In the genomic region with DNA sequence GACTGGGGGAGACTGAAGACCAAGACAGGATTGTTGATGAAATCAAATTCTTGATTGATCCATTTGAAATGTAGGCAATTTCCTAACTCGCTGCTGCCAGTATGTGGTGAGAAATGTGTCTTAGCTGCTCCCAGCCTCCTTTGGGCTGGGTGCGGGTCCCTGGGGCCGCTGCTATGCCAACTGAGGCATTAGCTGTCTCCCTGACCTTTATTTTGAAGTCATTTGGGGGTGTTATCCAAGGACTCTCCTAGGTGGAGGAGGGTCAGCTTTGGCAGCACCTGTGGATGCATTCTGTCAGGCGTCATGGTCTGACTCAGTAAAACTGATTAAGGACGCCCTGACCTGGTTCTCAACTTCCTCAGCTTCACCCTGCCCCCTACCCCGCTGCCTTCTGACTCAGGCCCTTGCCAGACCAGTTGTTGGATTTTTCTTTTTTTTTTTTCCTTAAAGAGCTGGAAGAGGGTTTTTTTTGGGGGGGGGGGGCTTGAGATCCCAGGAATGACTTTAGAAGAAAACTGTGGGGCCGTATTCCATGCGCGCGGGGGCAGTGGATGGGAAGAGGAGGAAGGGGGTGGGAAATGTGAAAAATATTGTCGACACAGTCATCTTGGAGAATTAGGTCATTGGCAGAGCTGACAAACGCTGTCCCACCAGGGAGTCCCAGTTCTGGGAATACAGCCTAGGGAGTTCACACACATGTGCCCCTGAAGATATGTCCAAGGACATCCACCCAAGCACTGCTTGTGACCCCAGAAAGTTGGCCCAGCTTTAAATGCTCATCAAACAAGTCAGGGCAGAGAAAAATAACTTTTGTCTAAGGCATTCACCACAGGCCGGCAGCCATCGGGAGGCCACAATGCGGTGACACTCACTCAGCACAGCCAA, we compare ENCODE assay signal across 10 mouse cellular contexts. TPM values are rescaled to one million over a fixed set of nuclear protein-coding genes. Genes with fewer than 3 reads are reported as not detected.
DNase-seq lines count a peak whose midpoint lies in the region; ATAC-seq and TF ChIP-seq lines count a peak whose summit lies in the region.
"Had no signal": no experiment of that assay in that cellular context is flagged by ENCODE, and none has a peak within 500 bp of the region (broad histone marks: within the 10 kb centered on the region; RNA-seq: fewer than 3 reads in every experiment).

No protein-coding gene starts in this region.

- no peaks in the 10 kb centered on the region for H3K9me3 ChIP-seq in liver, embryonic 11.5 days (ENCODE audit: control insufficient read depth, low read length)
- H3K9me3 ChIP-seq: midbrain, embryonic 10.5 days had no signal

- TF ChIP-seq POLR2A in liver, adult 2 months (IDR thresholded peaks at IDR 0.05; ENCODE audit: extremely low read depth, insufficient read depth, low read length), result no peak

- TF ChIP-seq CTCF in liver, adult 2 months (IDR thresholded peaks at IDR 0.05; ENCODE audit: low read depth, low read length), result no peak

- H3K36me3 ChIP-seq in liver, adult 2 months (ENCODE audit: control insufficient read depth, insufficient read depth, low read length), result no peaks in the 10 kb centered on the region
- no peaks in the 10 kb centered on the region for H3K36me3 ChIP-seq in liver, embryonic 11.5 days (ENCODE audit: control insufficient read depth, insufficient read depth, low read length)
- H3K36me3 ChIP-seq: midbrain, embryonic 10.5 days had no signal

- no peak overlapping the region for H3K4me3 ChIP-seq in liver, adult 2 months (ENCODE audit: insufficient read depth, low read depth, low read length)
- H3K4me3 ChIP-seq in liver, embryonic 11.5 days (ENCODE audit: low read depth, low read length), result no peak overlapping the region
- H3K4me3 ChIP-seq: midbrain, embryonic 10.5 days had no signal

- H3K4me1 ChIP-seq in liver, adult 2 months (ENCODE audit: control insufficient read depth, insufficient read depth, low read length), result no peaks in the 10 kb centered on the region
- H3K4me1 ChIP-seq in liver, embryonic 11.5 days (replicated peaks; ENCODE audit: control insufficient read depth, insufficient read depth, low read length), result no peaks in the 10 kb centered on the region
- H3K4me1 ChIP-seq: midbrain, embryonic 10.5 days had no signal

- WGBS in liver, adult 2 months, result 72% methylated on average over 15 of the region's 15 CpGs
- 73% methylated on average over 15 of the region's 15 CpGs for WGBS in liver, embryonic 11.5 days

- no peak overlapping the region for H3K9ac ChIP-seq in liver, adult 2 months (ENCODE audit: low read depth, low read length)
- H3K9ac ChIP-seq in liver, embryonic 11.5 days (ENCODE audit: low read depth, low read length), result no peak overlapping the region

- no peaks in the 10 kb centered on the region for H3K79me2 ChIP-seq in liver, adult 2 months (ENCODE audit: control insufficient read depth, insufficient read depth, low read length)

- DNase-seq in liver, adult 2 months (ENCODE audit: extremely low read depth, low read depth, low spot score), result peak; percentile 35
- no peak for DNase-seq in liver, embryonic 11.5 days (ENCODE audit: low spot score)
- DNase-seq in adrenal gland, postnatal 10 days, result peak; percentile 77
- DNase-seq in gastrocnemius, postnatal 25 days, result peak; percentile 68
- DNase-seq in retina, postnatal 1 day, result peak; percentile 49
- no peak for DNase-seq in right cerebral cortex, postnatal 10 days (ENCODE audit: low spot score in 2 of 2)
- no peak for DNase-seq in left cerebral cortex, adult 8-10 months (ENCODE audit: low spot score in 2 of 2)
- DNase-seq in liver, result no peak

- H3K27ac ChIP-seq in liver, adult 2 months (replicated peaks; ENCODE audit: insufficient read depth, low read depth, low read length), result no peak overlapping the region
- H3K27ac ChIP-seq in liver, embryonic 11.5 days (ENCODE audit: low read depth, low read length), result no peak overlapping the region
- H3K27ac ChIP-seq: midbrain, embryonic 10.5 days had no signal

- no peaks in the 10 kb centered on the region for H3K27me3 ChIP-seq in liver, adult 2 months (ENCODE audit: control insufficient read depth, insufficient read depth, low read length)
- H3K27me3 ChIP-seq in liver, embryonic 11.5 days (replicated peaks; ENCODE audit: control insufficient read depth, insufficient read depth, low read length), result no peaks in the 10 kb centered on the region

- no peak overlapping the region for H3K4me2 ChIP-seq in liver, embryonic 11.5 days

- ATAC-seq in liver, embryonic 11.5 days (replicated peaks; ENCODE audit: low FRiP score), result no peak

RNA-seq across cellular contexts. Expression of a gene that starts 12.7 kb away (rescaled TPM):
- total RNA-seq in liver, adult 2 months (2014; rRNA removed), result not detected in 2 replicates
- polyA plus RNA-seq in liver, adult 2 months (2012; rRNA removed), result not detected in 2 replicates
- polyA plus RNA-seq in liver, embryonic 11.5 days (2014; fragmentation: Nextera tagmentation; extraction: Ambion mirVana), result not detected in 2 replicates
- total RNA-seq in adrenal gland, postnatal 10 days (2021), result not detected
- total RNA-seq in gastrocnemius, postnatal 25 days (2021), result not detected
- total RNA-seq in left cerebral cortex, adult 8-10 months (2022), result not detected
- total RNA-seq: ES-E14 had no signal
- polyA plus RNA-seq: midbrain, embryonic 10.5 days had no signal

RNA-seq across cellular contexts. Expression of a gene that starts 33.5 kb away (rescaled TPM):
- total RNA-seq in liver, adult 2 months (2014; rRNA removed), result 16.6 and 59.5 TPM in 2 replicates
- 0.42 and 1.0 TPM in 2 replicates for polyA plus RNA-seq in liver, adult 2 months (2012; rRNA removed)
- polyA plus RNA-seq in liver, embryonic 11.5 days (2014; fragmentation: Nextera tagmentation; extraction: Ambion mirVana), result not detected in 2 replicates
- not detected for total RNA-seq in adrenal gland, postnatal 10 days (2021)
- not detected for total RNA-seq in gastrocnemius, postnatal 25 days (2021)
- total RNA-seq in left cerebral cortex, adult 8-10 months (2022), result not detected
- total RNA-seq: ES-E14 had no signal
- polyA plus RNA-seq: midbrain, embryonic 10.5 days had no signal

RNA-seq across cellular contexts. Expression of a gene that starts 39.4 kb away (rescaled TPM):
- 124 and 131 TPM in 2 replicates for total RNA-seq in liver, adult 2 months (2014; rRNA removed)
- 35.8 and 36.9 TPM in 2 replicates for polyA plus RNA-seq in liver, adult 2 months (2012; rRNA removed)
- 459 and 500 TPM in 2 replicates for polyA plus RNA-seq in liver, embryonic 11.5 days (2014; fragmentation: Nextera tagmentation; extraction: Ambion mirVana)
- total RNA-seq in adrenal gland, postnatal 10 days (2021), result 100 to 1,000 TPM; 348 to 351 TPM
- total RNA-seq in gastrocnemius, postnatal 25 days (2021), result 100 to 1,000 TPM; 159 to 174 TPM
- 100 to 1,000 TPM; 310 to 362 (median 328) TPM for total RNA-seq in left cerebral cortex, adult 8-10 months (2022)

RNA-seq across cellular contexts. Expression of a gene that starts 56.2 kb away (rescaled TPM):
- not detected in 2 replicates for total RNA-seq in liver, adult 2 months (2014; rRNA removed)
- 0.09 TPM in 1 of 2 replicates, not detected in the other for polyA plus RNA-seq in liver, adult 2 months (2012; rRNA removed)
- not detected in 2 replicates for polyA plus RNA-seq in liver, embryonic 11.5 days (2014; fragmentation: Nextera tagmentation; extraction: Ambion mirVana)
- total RNA-seq in adrenal gland, postnatal 10 days (2021), result not detected
- not detected for total RNA-seq in gastrocnemius, postnatal 25 days (2021)
- not detected for total RNA-seq in left cerebral cortex, adult 8-10 months (2022)
- total RNA-seq: ES-E14 had no signal
- polyA plus RNA-seq: midbrain, embryonic 10.5 days had no signal

Comparison
In these comparisons a context has a peak if more than half of its experiments do, and no peak if none do; other contexts are left out.
1. DNase-seq: peak in liver, adult 2 months (single experiment), adrenal gland, postnatal 10 days (single experiment), gastrocnemius, postnatal 25 days (single experiment) and retina, postnatal 1 day (single experiment); none in liver, embryonic 11.5 days (single experiment), right cerebral cortex, postnatal 10 days (0 of 2), left cerebral cortex, adult 8-10 months (0 of 2) and liver (single experiment).
2. RNA of a gene that starts 33.5 kb away (total RNA-seq): 16.6 to 59.5 TPM in liver, adult 2 months; not detected in adrenal gland, postnatal 10 days, not detected in gastrocnemius, postnatal 25 days and not detected in left cerebral cortex, adult 8-10 months; every median in the first group is over 10 times any median in the second.